Mouse (Mus musculus) embryonic stem cell, embryonic (primary cell): ENCODE results near the gene Pten.
"Not testable (repeated sequence)": the region's sequence is repeated elsewhere in the genome, so short reads cannot be mapped to it uniquely, and the experiment has no call there.

Source experiments
- CTCF ChIA-PET, 4 experiments: fragments of 300-600 bp in 2 of 4; fragments of 350-600 bp in 2 of 4; sonication (Branson Sonifier 250); formaldehyde crosslinking; loops; one replicate each; lab custom pipeline; 2022; ENCODE audit warnings: inconsistent platforms in 2 of 4; lab: Charles Lee
- POLR2A ChIA-PET, 4 experiments: fragments of 300-600 bp in 2 of 4; fragments of 350-600 bp in 2 of 4; sonication (Branson Sonifier 250); formaldehyde crosslinking; loops; one replicate each; lab custom pipeline; 2022; ENCODE audit warnings: antibody characterized with exemption in 4 of 4, inconsistent platforms in 1 of 4; lab: Charles Lee

Gene Pten

DNA sequence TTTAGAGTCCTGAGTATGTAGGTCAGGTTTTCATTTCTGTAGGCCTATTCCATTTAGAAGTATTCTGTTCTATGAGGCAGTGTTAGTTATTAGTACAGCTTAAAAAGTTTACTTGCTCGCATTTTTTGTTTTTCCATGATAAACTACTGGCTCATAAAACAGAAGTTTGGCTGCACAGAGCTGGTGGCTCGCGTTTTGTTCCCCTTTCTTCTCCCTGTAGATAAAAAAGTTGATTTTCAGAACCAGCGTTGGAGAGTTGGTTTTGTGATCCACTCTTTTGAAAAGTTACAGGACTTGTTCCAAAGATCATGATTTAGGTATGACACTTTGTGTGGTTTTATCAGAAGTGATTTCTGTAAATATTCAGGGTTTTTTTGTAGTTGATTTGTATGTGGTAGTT lies 5.2 kb downstream of the Pten start:
- ChIA-PET POLR2A (interaction anchor here in 1 of 4 experiments (0.6 to 1.9 kb wide), 11 partner anchors 8 to 201 kb away, joined by 3 to 9 read pairs (median 4); no protein-coding TSS in a partner anchor), CTCF (interaction anchor here in 1 of 4 experiments (0.7 kb wide), 1 partner anchor 294 kb away, joined by 5 read pairs; no protein-coding TSS in a partner anchor)

- POLR2A ChIA-PET = interaction anchor here in 3 of 4 experiments (0.7 to 4.6 kb wide), 5 partner anchors 9 to 22 kb away, joined by 3 to 37 read pairs (median 11); partner anchors contain the start of gene Pten (in 2 of the 3)
- CTCF ChIA-PET = no interaction called here
Observed at GRCm38 (mm10) chr19:32778411-32778810, 21.1 kb downstream of the Pten start.

- ChIA-PET CTCF (no interaction called here), POLR2A (interaction anchor here (0.6 to 4.6 kb wide), 19 partner anchors 10 to 1310 kb away, joined by 3 to 37 read pairs (median 4); partner anchors contain the start of genes Pten (in 3 of the 4) and Papss2 (in 1 of the 4))
Observed at GRCm38 (mm10) chr19:32779131-32779530, 21.8 kb downstream of the Pten start.

GRCm38 (mm10) chr19:32781305-32782071 lies 24.2 kb downstream of the Pten start:
- ChIA-PET CTCF (no interaction called here), POLR2A (interaction anchor here in 2 of 4 experiments (1.0 to 4.6 kb wide), 4 partner anchors 12 to 26 kb away, joined by 4 to 37 read pairs (median 17); partner anchors contain the start of gene Pten (in 2 of the 2))

- POLR2A ChIA-PET = interaction anchor here in 1 of 4 experiments (1.3 kb wide), 1 partner anchor 75 kb away, joined by 3 read pairs; no protein-coding TSS in a partner anchor
- CTCF ChIA-PET = not testable (repeated sequence)
Observed at GRCm38 (mm10) chr19:32787388-32787787, 30.1 kb downstream of the Pten start.

DNA sequence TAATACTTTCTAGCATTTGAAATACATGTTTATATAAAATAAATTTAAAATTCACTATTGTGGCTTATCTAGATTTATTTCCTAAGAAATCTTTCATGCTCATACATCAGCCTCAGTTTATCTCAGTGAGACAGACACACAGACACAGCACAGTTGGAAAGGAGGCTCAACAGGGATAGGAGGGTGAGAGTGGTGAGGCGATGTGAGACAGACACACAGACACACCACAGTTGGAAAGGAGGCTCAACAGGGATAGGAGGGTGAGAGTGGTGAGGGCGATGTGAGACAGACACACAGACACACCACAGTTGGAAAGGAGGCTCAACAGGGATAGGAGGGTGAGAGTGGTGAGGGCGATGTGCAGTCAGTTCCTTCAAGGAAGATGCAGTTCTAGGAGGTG lies 30.7 kb downstream of the Pten start:
- POLR2A ChIA-PET = interaction anchor here in 2 of 4 experiments (1.3 to 1.4 kb wide), 2 partner anchors 8 to 75 kb away, joined by 3 read pairs; no protein-coding TSS in a partner anchor
- CTCF ChIA-PET = not testable (repeated sequence)

- POLR2A ChIA-PET = interaction anchor here in 2 of 4 experiments (0.6 to 1.4 kb wide), 8 partner anchors 10 to 171 kb away, joined by 3 to 5 read pairs (median 3); no protein-coding TSS in a partner anchor
- CTCF ChIA-PET = no interaction called here
Observed at GRCm38 (mm10) chr19:32789535-32789934, 32.2 kb downstream of the Pten start.

GRCm38 (mm10) chr19:32792610-32793009 lies 35.3 kb downstream of the Pten start:
- ChIA-PET POLR2A (interaction anchor here in 3 of 4 experiments (0.6 to 2.0 kb wide), 9 partner anchors 12 to 429 kb away, joined by 3 to 9 read pairs (median 5); partner anchors contain the start of gene Pten (in 1 of the 3)), CTCF (interaction anchor here in 1 of 4 experiments (0.6 kb wide), 1 partner anchor 20 kb away, joined by 3 read pairs; no protein-coding TSS in a partner anchor)

GRCm38 (mm10) chr19:32793901-32794300 lies 36.6 kb downstream of the Pten start:
- POLR2A ChIA-PET = interaction anchor here in 2 of 4 experiments (1.0 to 2.0 kb wide), 3 partner anchors 15 to 38 kb away, joined by 3 to 5 read pairs (median 4); no protein-coding TSS in a partner anchor

GRCm38 (mm10) chr19:32800557-32800956 lies 43.3 kb downstream of the Pten start:
- ChIA-PET CTCF (no interaction called here), POLR2A (interaction anchor here in 3 of 4 experiments (0.7 to 1.1 kb wide), 4 partner anchors 13 to 45 kb away, joined by 3 to 5 read pairs (median 3); no protein-coding TSS in a partner anchor)

More at GRCm38 (mm10) chr19:32793901-32794300, 36.6 kb downstream of the Pten start:
- CTCF ChIA-PET = no interaction called here

DNA sequence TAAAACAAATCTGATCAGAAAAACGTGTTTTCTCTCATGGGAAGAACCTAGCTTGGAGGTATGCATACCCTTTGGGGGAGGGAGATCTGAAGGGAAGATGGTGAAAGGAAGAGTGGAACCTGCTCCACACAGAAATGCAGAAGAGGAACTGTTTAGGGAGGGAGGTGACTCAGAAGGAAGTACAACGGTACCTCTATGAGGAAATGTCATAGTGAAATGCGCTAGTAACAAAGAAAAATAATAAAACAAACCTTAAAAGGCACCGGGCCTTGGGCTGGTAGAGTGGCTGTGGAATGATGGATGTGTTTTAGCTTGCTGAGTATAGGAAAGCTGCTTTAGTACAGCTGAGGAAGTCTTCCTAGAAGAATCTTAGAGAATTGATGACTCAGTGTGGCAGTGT lies 47.4 kb downstream of the Pten start:
- ChIA-PET POLR2A (interaction anchor here in 2 of 4 experiments (0.6 to 2.6 kb wide), 8 partner anchors 8 to 49 kb away, joined by 3 to 10 read pairs (median 4); partner anchors contain the start of gene Pten (in 2 of the 2)), CTCF (no interaction called here)

DNA sequence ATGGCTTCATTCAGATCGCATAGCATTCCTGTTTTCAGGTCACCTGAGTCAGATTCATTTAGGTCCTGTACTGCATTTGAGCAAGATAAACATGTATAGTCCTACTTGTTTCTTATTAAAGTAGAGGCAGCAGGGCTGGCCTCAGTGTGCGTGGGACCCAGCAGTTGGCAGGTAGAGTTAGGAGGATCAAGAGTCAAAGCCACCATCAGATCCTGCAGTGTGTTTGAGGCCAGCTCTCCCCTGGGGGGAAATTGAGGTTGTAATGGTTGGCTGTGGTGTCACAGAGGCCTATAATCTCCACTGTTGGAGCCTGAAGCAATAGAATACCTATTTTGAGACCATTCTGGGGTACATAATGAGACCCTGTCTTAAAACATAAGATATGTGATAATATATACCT lies 50.3 kb downstream of the Pten start:
- ChIA-PET POLR2A (interaction anchor here in 1 of 4 experiments (1.1 kb wide), 1 partner anchor 28 kb away, joined by 3 read pairs; no protein-coding TSS in a partner anchor), CTCF (interaction anchor here in 1 of 4 experiments (0.6 kb wide), 1 partner anchor 90 kb away, joined by 6 read pairs; no protein-coding TSS in a partner anchor)

- ChIA-PET POLR2A (interaction anchor here in 1 of 4 experiments (0.5 to 1.4 kb wide), 5 partner anchors 10 to 431 kb away, joined by 3 to 5 read pairs (median 3); no protein-coding TSS in a partner anchor), CTCF (no interaction called here)
Observed at GRCm38 (mm10) chr19:32808690-32809089, 51.4 kb downstream of the Pten start.

DNA sequence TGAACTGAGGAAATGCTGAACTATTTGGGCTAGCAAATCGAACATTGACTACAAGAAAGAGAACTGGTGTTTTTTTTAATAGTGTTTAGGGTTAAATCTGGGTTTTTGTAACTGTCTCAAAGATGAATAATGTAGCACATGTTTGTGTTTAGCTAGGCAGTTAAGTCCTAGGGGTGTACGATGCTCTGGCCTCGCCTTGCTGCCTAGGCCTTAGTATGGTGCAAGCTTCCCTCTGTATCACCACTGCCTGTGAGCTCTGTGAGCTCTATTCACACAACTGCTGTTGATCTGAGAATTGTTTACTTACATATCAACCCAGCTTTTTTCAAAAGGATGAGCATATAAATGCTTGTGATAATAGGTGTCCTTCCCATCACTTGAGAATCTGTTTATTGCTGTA lies 51.8 kb downstream of the Pten start:
- POLR2A ChIA-PET = interaction anchor here in 1 of 4 experiments (0.5 to 1.4 kb wide), 5 partner anchors 9 to 431 kb away, joined by 3 to 5 read pairs (median 3); no protein-coding TSS in a partner anchor
- CTCF ChIA-PET = interaction anchor here in 1 of 4 experiments (0.5 kb wide), 1 partner anchor 23 kb away, joined by 3 read pairs; no protein-coding TSS in a partner anchor

GRCm38 (mm10) chr19:32818759-32819158 lies 61.5 kb downstream of the Pten start:
- CTCF ChIA-PET = interaction anchor here in 1 of 4 experiments (0.6 kb wide), 1 partner anchor 394 kb away, joined by 3 read pairs; no protein-coding TSS in a partner anchor

DNA sequence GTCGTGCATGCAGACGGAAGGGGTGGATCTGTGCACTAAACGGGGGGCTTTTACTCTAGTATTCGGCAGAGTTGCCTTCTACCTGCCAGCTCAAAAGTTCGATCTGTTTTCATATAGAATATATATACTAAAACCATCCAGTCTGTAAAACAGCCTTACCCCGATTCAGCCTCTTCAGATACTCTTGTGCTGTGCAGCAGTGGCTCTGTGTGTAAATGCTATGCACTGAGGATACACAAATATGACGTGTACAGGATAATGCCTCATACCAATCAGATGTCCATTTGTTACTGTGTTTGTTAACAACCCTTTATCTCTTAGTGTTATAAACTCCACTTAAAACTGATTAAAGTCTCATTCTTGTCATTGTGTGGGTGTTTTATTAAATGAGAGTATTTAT lies 65.7 kb downstream of the Pten start:
- CTCF ChIA-PET = not testable (repeated sequence)
- POLR2A ChIA-PET = interaction anchor here in 1 of 4 experiments (0.6 kb wide), 1 partner anchor 301 kb away, joined by 3 read pairs; no protein-coding TSS in a partner anchor

More at GRCm38 (mm10) chr19:32818759-32819158, 61.5 kb downstream of the Pten start:
- POLR2A ChIA-PET = interaction anchor here in 1 of 4 experiments (1.2 to 1.5 kb wide), 2 partner anchors 9 to 11 kb away, joined by 5 read pairs; no protein-coding TSS in a partner anchor

DNA sequence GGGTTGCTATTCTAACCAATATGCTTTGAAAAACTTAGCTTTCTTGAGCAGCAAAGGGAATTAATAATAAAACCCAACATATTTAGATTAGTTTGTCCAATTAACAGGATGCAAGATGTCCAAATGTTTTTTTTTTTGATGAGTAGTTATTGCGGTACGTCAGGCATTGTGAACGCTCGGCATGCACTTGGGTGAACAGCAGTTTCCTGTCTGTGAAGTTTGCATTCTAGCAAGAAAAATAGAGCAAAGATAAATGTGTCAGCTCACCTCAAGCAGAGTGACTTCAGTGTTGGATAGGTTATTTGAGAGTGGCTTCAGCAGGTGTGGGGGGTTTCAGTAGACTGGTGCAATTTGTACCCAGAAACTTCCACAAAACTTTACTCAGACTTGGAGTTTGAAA lies 69.3 kb downstream of the Pten start:
- CTCF ChIA-PET = no interaction called here

DNA sequence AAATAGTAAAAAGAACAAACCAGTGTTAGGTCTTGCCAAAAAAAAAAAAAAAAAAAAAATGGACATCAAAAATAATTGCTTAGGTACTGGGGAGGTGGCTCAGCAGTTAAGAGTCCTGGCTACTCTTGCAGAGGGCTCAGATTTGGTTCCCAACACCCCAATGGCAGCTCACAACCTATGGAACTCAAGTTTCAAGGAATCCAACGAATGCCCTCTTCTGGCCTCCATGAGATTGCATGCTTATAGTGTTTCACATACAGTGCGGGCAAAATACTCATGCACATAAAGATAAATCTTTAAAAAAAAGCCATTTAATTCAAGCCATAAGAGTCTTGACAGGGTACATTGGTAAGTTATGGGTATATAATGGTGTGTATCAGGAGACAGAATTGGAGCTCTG lies 72.6 kb downstream of the Pten start:
- ChIA-PET CTCF (interaction anchor here in 2 of 4 experiments (0.6 to 1.3 kb wide), 5 partner anchors 20 to 397 kb away, joined by 3 to 5 read pairs (median 3); no protein-coding TSS in a partner anchor), POLR2A (interaction anchor here in 2 of 4 experiments (0.6 to 1.8 kb wide), 10 partner anchors 11 to 616 kb away, joined by 3 to 7 read pairs (median 3); no protein-coding TSS in a partner anchor)

More for the DNA sequence above, 69.3 kb downstream of the Pten start:
- POLR2A ChIA-PET = no interaction called here
